Mouse (Mus musculus) midbrain, embryonic 15.5 days (tissue): ENCODE measurements around the gene Gm10697. TPM values are rescaled to one million over a fixed set of nuclear protein-coding genes. Genes with fewer than 3 reads are reported as not detected.
"Not testable (repeated sequence)": the region's sequence is repeated elsewhere in the genome, so short reads cannot be mapped to it uniquely, and the experiment has no call there.

Experiments used
- ATAC-seq: fragments of 200-750 bp; cut with Nextera tagmentation; replicated peaks from 2 replicates; pipeline ENCODE4 v1.8.0; 2017; ENCODE audit warnings: moderate TSS enrichment
- H3K27ac ChIP-seq: fragments of 300-500 bp; sonication (generic); 2 replicates; pipeline ENCODE4 v1.5.1; 2015; ENCODE audit warnings: mild to moderate bottlenecking, inconsistent platforms
- H3K27me3 ChIP-seq: fragments of 300-500 bp; sonication (generic); replicated peaks from 2 replicates; pipeline ENCODE4 v1.6.1; 2015; ENCODE audit warnings: inconsistent platforms
- H3K36me3 ChIP-seq: fragments of 300-500 bp; sonication (generic); replicated peaks from 2 replicates; pipeline ENCODE4 v1.6.1; 2015; ENCODE audit warnings: inconsistent platforms
- H3K4me1 ChIP-seq: fragments of 300-500 bp; sonication (generic); 2 replicates; pipeline ENCODE4 v1.6.1; 2015; ENCODE audit warnings: inconsistent platforms
- H3K4me2 ChIP-seq: fragments of 300-500 bp; sonication (generic); 2 replicates; pipeline ENCODE4 v1.6.1; 2015; ENCODE audit warnings: inconsistent platforms, mild to moderate bottlenecking, moderate library complexity
- H3K4me3 ChIP-seq: fragments of 300-500 bp; sonication (generic); 2 replicates; pipeline ENCODE4 v1.5.1; 2015; ENCODE audit warnings: mild to moderate bottlenecking, inconsistent platforms
- H3K9ac ChIP-seq: fragments of 300-500 bp; sonication (generic); 2 replicates; pipeline ENCODE4 v1.6.1; 2015; ENCODE audit warnings: mild to moderate bottlenecking, inconsistent platforms
- H3K9me3 ChIP-seq: fragments of 300-500 bp; sonication (generic); 2 replicates; pipeline ENCODE4 v1.6.1; 2016; ENCODE audit warnings: inconsistent platforms
- WGBS: fragments of 180-500 bp; shearing (Covaris S2); methylation state at CpG from one replicate; pipeline ENCODE4 v1.1.7; 2015; ENCODE audit warnings: mixed read lengths; 5-methylcytosine and 5-hydroxymethylcytosine counted together
- polyA plus RNA-seq: library from polyadenylated mRNA; unstranded; fragments of >200 nt; fragmentation: Nextera tagmentation; extraction: Ambion mirVana; gene quantifications from 2 replicates; pipeline ENCODE4 v1.2.1, GENCODE M21; 2015

Gene Gm10697
- polyA plus RNA-seq = not detected in 2 replicates

GRCm38 (mm10) chr3:94072544-94072943 is at the start of gene Gm10697:
Gm10697 (minus strand) TSS chr3:94072644.
- H3K9ac ChIP-seq, H3K4me2 ChIP-seq, H3K4me1 ChIP-seq, H3K36me3 ChIP-seq, H3K9me3 ChIP-seq, H3K27ac ChIP-seq, H3K4me3 ChIP-seq, ATAC-seq, H3K27me3 ChIP-seq: not testable (repeated sequence)
- 75% methylated on average over 1 of the region's 3 CpGs for WGBS

GRCm38 (mm10) chr3:94115071-94115470 is 42.6 kb upstream of the Gm10697 start:
- H3K36me3 ChIP-seq = not testable (repeated sequence)
- 77% methylated on average over 1 of the region's 1 CpGs for WGBS

GRCm38 (mm10) chr3:94054785-94055184 is 17.7 kb downstream of the Gm10697 start, which contains the start of gene Gm9125:
Gm9125 (minus strand) TSS chr3:94054885.
- H3K4me3 ChIP-seq, H3K4me2 ChIP-seq, H3K4me1 ChIP-seq, H3K9ac ChIP-seq, H3K27ac ChIP-seq, H3K9me3 ChIP-seq, ATAC-seq, H3K27me3 ChIP-seq, H3K36me3 ChIP-seq: not testable (repeated sequence)
- WGBS = 93% methylated on average over 2 of the region's 3 CpGs

More at GRCm38 (mm10) chr3:94115071-94115470, 42.6 kb upstream of the Gm10697 start:
- H3K9ac ChIP-seq, H3K4me1 ChIP-seq, H3K4me3 ChIP-seq, H3K4me2 ChIP-seq, H3K9me3 ChIP-seq, H3K27me3 ChIP-seq, ATAC-seq, H3K27ac ChIP-seq: not testable (repeated sequence)

- 100% methylated on average over 1 of the region's 5 CpGs for WGBS
- not testable (repeated sequence) for H3K9me3 ChIP-seq, H3K27ac ChIP-seq, H3K4me3 ChIP-seq, H3K4me2 ChIP-seq, H3K9ac ChIP-seq, ATAC-seq, H3K36me3 ChIP-seq, H3K4me1 ChIP-seq, H3K27me3 ChIP-seq
Observed at GRCm38 (mm10) chr3:94049566-94050121, 22.8 kb downstream of the Gm10697 start.

GRCm38 (mm10) chr3:94038241-94038640 is 34.2 kb downstream of the Gm10697 start:
- 67% methylated on average over 1 of the region's 1 CpGs for WGBS
- not testable (repeated sequence) for H3K4me1 ChIP-seq, H3K9me3 ChIP-seq, H3K36me3 ChIP-seq, H3K4me3 ChIP-seq, ATAC-seq, H3K27ac ChIP-seq, H3K9ac ChIP-seq, H3K27me3 ChIP-seq, H3K4me2 ChIP-seq

- not testable (repeated sequence) for ATAC-seq, H3K4me2 ChIP-seq, H3K36me3 ChIP-seq, H3K4me3 ChIP-seq, H3K4me1 ChIP-seq, H3K9ac ChIP-seq, H3K9me3 ChIP-seq, H3K27me3 ChIP-seq, H3K27ac ChIP-seq
- 94% methylated on average over 18 of the region's 18 CpGs for WGBS
Observed at GRCm38 (mm10) chr3:94034400-94034799, 38.0 kb downstream of the Gm10697 start.

Other genes starting within 250 kb of the Gm10697 start
- gene Tdpoz3, start 246.6 kb downstream of the Gm10697 start, polyA plus RNA-seq = not detected in 2 replicates
- gene Gm9117, start 129.1 kb downstream of the Gm10697 start, polyA plus RNA-seq = not detected in 2 replicates
- gene Tdpoz5, start 111.3 kb downstream of the Gm10697 start, polyA plus RNA-seq = not detected in 2 replicates
- gene Gm9125, start 17.8 kb downstream of the Gm10697 start, polyA plus RNA-seq = not detected in 2 replicates
- not detected in 2 replicates for gene Gm10696, start 105.5 kb upstream of the Gm10697 start, polyA plus RNA-seq
- not detected in 2 replicates for gene Gm5286, start 124.1 kb upstream of the Gm10697 start, polyA plus RNA-seq
- gene Gm4778, start 191.4 kb upstream of the Gm10697 start, polyA plus RNA-seq = not detected in 2 replicates
- gene Them4, start 237.4 kb upstream of the Gm10697 start, polyA plus RNA-seq = 53.1 and 56.9 TPM in 2 replicates